Mouse (Mus musculus) hindbrain, embryonic 12.5 days (tissue): ENCODE results near the gene Vmn1r227. TPM values are rescaled to one million over a fixed set of nuclear protein-coding genes. Genes with fewer than 3 reads are reported as not detected.

Experiments used
- ATAC-seq: fragments of 200-750 bp; cut with Nextera tagmentation; 2 replicates; pipeline ENCODE4 v1.8.0; 2017; ENCODE audit warnings: moderate TSS enrichment; ENCODE audit not compliant: low FRiP score
- H3K27ac ChIP-seq: fragments of 300-500 bp; sonication (generic); 2 replicates; pipeline ENCODE4 v1.5.1; 2016; ENCODE audit warnings: mild to moderate bottlenecking
- H3K27me3 ChIP-seq: fragments of 300-500 bp; sonication (generic); 2 replicates; pipeline ENCODE4 v1.6.1; 2016; ENCODE audit warnings: mild to moderate bottlenecking
- H3K36me3 ChIP-seq: fragments of 300-500 bp; sonication (generic); 2 replicates; pipeline ENCODE4 v1.6.1; 2016; ENCODE audit warnings: mild to moderate bottlenecking
- H3K4me1 ChIP-seq: fragments of 300-500 bp; sonication (generic); 2 replicates; pipeline ENCODE4 v1.6.1; 2016
- H3K4me2 ChIP-seq: fragments of 300-500 bp; sonication (generic); replicated peaks from 2 replicates; pipeline ENCODE4 v1.6.1; 2016; ENCODE audit warnings: mild to moderate bottlenecking
- H3K4me3 ChIP-seq: fragments of 300-500 bp; sonication (generic); 2 replicates; pipeline ENCODE4 v1.5.1; 2016; ENCODE audit warnings: mild to moderate bottlenecking
- H3K9ac ChIP-seq: fragments of 300-500 bp; sonication (generic); 2 replicates; pipeline ENCODE4 v1.6.1; 2016; ENCODE audit warnings: mild to moderate bottlenecking, moderate library complexity
- H3K9me3 ChIP-seq: fragments of 300-500 bp; sonication (generic); replicated peaks from 2 replicates; pipeline ENCODE4 v1.6.1; 2016; ENCODE audit warnings: mild to moderate bottlenecking
- WGBS: fragments of 180-500 bp; shearing (Covaris S2); methylation state at CpG from one replicate; pipeline ENCODE4 v1.1.7; 2016; 5-methylcytosine and 5-hydroxymethylcytosine counted together
- polyA plus RNA-seq: library from polyadenylated mRNA; unstranded; fragments of >200 nt; fragmentation: Nextera tagmentation; extraction: Ambion mirVana; gene quantifications from 2 replicates; pipeline ENCODE4 v1.2.1, GENCODE M21; 2016

Vmn1r227 gene
- not detected in 2 replicates for polyA plus RNA-seq

- Histone ChIP-seq H3K27me3 (no peaks in the 10 kb centered on the region), H3K9ac (no peak within 1 kb of the TSS), H3K4me2 (no peak within 1 kb of the TSS), H3K9me3 (peaks cover 7% of the 10 kb centered on the region; the same call in 1 of the 2 replicates), H3K4me1 (no peaks in the 10 kb centered on the region), H3K36me3 (no peaks in the 10 kb centered on the region), H3K4me3 (no peak within 1 kb of the TSS), H3K27ac (no peak within 1 kb of the TSS)
- ATAC-seq = no peak
- 41% methylated on average over 1 of the region's 1 CpGs for WGBS
Observed at GRCm38 (mm10) chr17:20729543-20729942, at the start of gene Vmn1r227. Gene Vmn1r227, plus strand, starts transcription at chr17:20729843.

GRCm38 (mm10) chr17:20682543-20682942 lies 47.1 kb upstream of the Vmn1r227 start, which contains the start of gene Vmn1r226:
Gene Vmn1r226, plus strand, starts transcription at chr17:20682843.
- no peak for ATAC-seq
- Histone ChIP-seq H3K36me3 (no peaks in the 10 kb centered on the region), H3K4me1 (no peaks in the 10 kb centered on the region), H3K4me3 (no peak within 1 kb of the TSS), H3K9me3 (peaks cover 14% of the 10 kb centered on the region), H3K27ac (no peak within 1 kb of the TSS), H3K9ac (no peak within 1 kb of the TSS), H3K27me3 (no peaks in the 10 kb centered on the region), H3K4me2 (no peak within 1 kb of the TSS)

- no peak within 1 kb of the TSS for H3K27ac ChIP-seq
- no peak within 1 kb of the TSS for H3K9ac ChIP-seq
- ATAC-seq = no peak
- H3K36me3 ChIP-seq = no peaks in the 10 kb centered on the region
- no peaks in the 10 kb centered on the region for H3K4me1 ChIP-seq
- no peaks in the 10 kb centered on the region for H3K27me3 ChIP-seq
- no peak within 1 kb of the TSS for H3K4me3 ChIP-seq
- peaks cover 11% of the 10 kb centered on the region for H3K9me3 ChIP-seq
- H3K4me2 ChIP-seq = no peak within 1 kb of the TSS
Observed at GRCm38 (mm10) chr17:20786057-20786456, 56.4 kb downstream of the Vmn1r227 start, which contains the start of gene Vmn1r228. Gene Vmn1r228, minus strand, starts transcription at chr17:20786157.

Other genes with a start within 250 kb of the Vmn1r227 start
- not detected in 2 replicates for gene Vmn2r108, start 248.5 kb upstream of the Vmn1r227 start, polyA plus RNA-seq
- not detected in 2 replicates for gene Vmn1r225, start 231.7 kb upstream of the Vmn1r227 start, polyA plus RNA-seq
- gene Vmn2r109, start 165.1 kb upstream of the Vmn1r227 start, polyA plus RNA-seq = not detected in 2 replicates
- gene Vmn2r110, start 133.4 kb upstream of the Vmn1r227 start, polyA plus RNA-seq = 0.03 TPM in 1 of 2 replicates, not detected in the other
- not detected in 2 replicates for gene Fpr-rs3, start 105.0 kb upstream of the Vmn1r227 start, polyA plus RNA-seq
- not detected in 2 replicates for gene Vmn1r226, start 47.0 kb upstream of the Vmn1r227 start, polyA plus RNA-seq
- not detected in 2 replicates for gene Vmn1r228, start 56.3 kb downstream of the Vmn1r227 start, polyA plus RNA-seq
- gene Vmn1r229, start 81.7 kb downstream of the Vmn1r227 start, polyA plus RNA-seq = 0.03 TPM in 1 of 2 replicates, not detected in the other
- not detected in 2 replicates for gene Vmn1r230, start 110.6 kb downstream of the Vmn1r227 start, polyA plus RNA-seq
- gene Vmn1r231, start 175.2 kb downstream of the Vmn1r227 start, polyA plus RNA-seq = not detected in 2 replicates
- gene Vmn1r232, start 189.9 kb downstream of the Vmn1r227 start, polyA plus RNA-seq = not detected in 2 replicates
- gene Ppp2r1a, start 215.5 kb downstream of the Vmn1r227 start, polyA plus RNA-seq = 490 and 499 TPM in 2 replicates